Mouse (Mus musculus) splenic B cell, adult 2 months (primary cell): ENCODE measurements around the gene Rrp1.

Source experiments
- DNase-seq: peaks from one replicate; pipeline ENCODE4 v3.0.0-alpha.2; 2011; ENCODE audit warnings: low read depth, low spot score
- H3K27me3 ChIP-seq: 2 replicates; pipeline ENCODE4 v1.6.1; 2012; ENCODE audit warnings: mild to moderate bottlenecking, low read length, moderate library complexity, mixed read lengths; ENCODE audit not compliant: control insufficient read depth, poor library complexity, insufficient read depth, severe bottlenecking
- H3K36me3 ChIP-seq: 2 replicates; pipeline ENCODE4 v1.6.1; 2012; ENCODE audit warnings: mild to moderate bottlenecking, low read length, moderate library complexity, mixed read lengths; ENCODE audit not compliant: control insufficient read depth, poor library complexity, insufficient read depth, severe bottlenecking

Rrp1 gene

GRCm38 (mm10) chr10:78409035-78409788 lies 3.6 kb downstream of the Rrp1 start:
- no peak for DNase-seq
- Histone ChIP-seq H3K27me3 (no peaks in the 10 kb centered on the region), H3K36me3 (peaks cover 15% of the 10 kb centered on the region)

- Histone ChIP-seq H3K36me3 (peaks cover 21% of the 10 kb centered on the region), H3K27me3 (no peaks in the 10 kb centered on the region)
- no peak for DNase-seq
These were observed 5.7 kb downstream of the Rrp1 start for GRCm38 (mm10) chr10:78407132-78407531.

- DNase-seq = no peak
- Histone ChIP-seq H3K27me3 (no peaks in the 10 kb centered on the region), H3K36me3 (peaks cover 22% of the 10 kb centered on the region)
These were observed 6.7 kb downstream of the Rrp1 start for GRCm38 (mm10) chr10:78406152-78406551.

- H3K27me3 ChIP-seq = no peaks in the 10 kb centered on the region
- no peak for DNase-seq
- peaks cover 14% of the 10 kb centered on the region for H3K36me3 ChIP-seq
These were observed 10.4 kb downstream of the Rrp1 start for GRCm38 (mm10) chr10:78402301-78402922.

- DNase-seq = no peak
- Histone ChIP-seq H3K27me3 (no peaks in the 10 kb centered on the region), H3K36me3 (peaks cover 11% of the 10 kb centered on the region)
These were observed 11.7 kb downstream of the Rrp1 start for GRCm38 (mm10) chr10:78401127-78401526.

- H3K27me3 ChIP-seq = no peaks in the 10 kb centered on the region
- peak; percentile 83 for DNase-seq
These were observed 13.7 kb downstream of the Rrp1 start for GRCm38 (mm10) chr10:78399090-78399657.

GRCm38 (mm10) chr10:78396625-78396885 lies 16.3 kb downstream of the Rrp1 start:
- no peaks in the 10 kb centered on the region for H3K27me3 ChIP-seq
- peaks cover 2% of the 10 kb centered on the region; the same call in 1 of the 2 replicates for H3K36me3 ChIP-seq
- DNase-seq = no peak

More at GRCm38 (mm10) chr10:78399090-78399657, 13.7 kb downstream of the Rrp1 start:
- peaks cover 9% of the 10 kb centered on the region for H3K36me3 ChIP-seq

- Histone ChIP-seq H3K27me3 (no peaks in the 10 kb centered on the region), H3K36me3 (peaks cover 2% of the 10 kb centered on the region; the same call in 1 of the 2 replicates)
- DNase-seq = peak; percentile 93
These were observed 16.8 kb downstream of the Rrp1 start for GRCm38 (mm10) chr10:78395819-78396624.

GRCm38 (mm10) chr10:78395377-78395776 lies 17.5 kb downstream of the Rrp1 start:
- H3K27me3 ChIP-seq = no peaks in the 10 kb centered on the region
- no peak for DNase-seq
- H3K36me3 ChIP-seq = no peaks in the 10 kb centered on the region; the same call in 1 of the 2 replicates

- peak; percentile 86 for DNase-seq
- Histone ChIP-seq H3K27me3 (no peaks in the 10 kb centered on the region), H3K36me3 (no peaks in the 10 kb centered on the region)
These were observed 20.8 kb downstream of the Rrp1 start for GRCm38 (mm10) chr10:78392072-78392471.

- Histone ChIP-seq H3K27me3 (no peaks in the 10 kb centered on the region), H3K36me3 (no peaks in the 10 kb centered on the region)
- no peak for DNase-seq
These were observed 21.8 kb downstream of the Rrp1 start for GRCm38 (mm10) chr10:78390982-78391470.

GRCm38 (mm10) chr10:78388216-78388980 lies 24.4 kb downstream of the Rrp1 start:
- DNase-seq = no peak
- no peaks in the 10 kb centered on the region for H3K36me3 ChIP-seq
- no peaks in the 10 kb centered on the region for H3K27me3 ChIP-seq

GRCm38 (mm10) chr10:78385520-78385919 lies 27.3 kb downstream of the Rrp1 start:
- no peak for DNase-seq
- Histone ChIP-seq H3K27me3 (no peaks in the 10 kb centered on the region), H3K36me3 (no peaks in the 10 kb centered on the region)

GRCm38 (mm10) chr10:78383567-78383966 lies 29.3 kb downstream of the Rrp1 start:
- Histone ChIP-seq H3K36me3 (no peaks in the 10 kb centered on the region), H3K27me3 (no peaks in the 10 kb centered on the region)
- DNase-seq = no peak
